Mouse (Mus musculus): ENCODE results near the gene Aspg. TPM values are rescaled to one million over a fixed set of nuclear protein-coding genes. Genes with fewer than 3 reads are reported as not detected.
A peak's percentile ranks its signal among the peaks of the same experiment; 100 is the strongest.

The Aspg gene
- 1 to 10 TPM; 1.9 to 4.7 TPM for total RNA-seq (2021)
- long read RNA-seq, experiment 1, partial matches to known transcripts, result 1 of 1 reads
- long read RNA-seq, experiment 1, other reads (novel, unspliced or antisense), result 0 of 1 reads
- long read RNA-seq, experiment 2, partial matches to known transcripts, result 1 of 4 reads
- long read RNA-seq, experiment 2, other reads (novel, unspliced or antisense), result 3 of 4 reads

- intact Hi-C loops (cut with DNase I), result no loop called here
- no peak for DNase-seq (ENCODE audit: low spot score in 2 of 2)
These were observed at the start of gene Aspg for GRCm38 (mm10) chr12:112106541-112106971. Aspg (plus strand) TSS chr12:112106679.

DNA sequence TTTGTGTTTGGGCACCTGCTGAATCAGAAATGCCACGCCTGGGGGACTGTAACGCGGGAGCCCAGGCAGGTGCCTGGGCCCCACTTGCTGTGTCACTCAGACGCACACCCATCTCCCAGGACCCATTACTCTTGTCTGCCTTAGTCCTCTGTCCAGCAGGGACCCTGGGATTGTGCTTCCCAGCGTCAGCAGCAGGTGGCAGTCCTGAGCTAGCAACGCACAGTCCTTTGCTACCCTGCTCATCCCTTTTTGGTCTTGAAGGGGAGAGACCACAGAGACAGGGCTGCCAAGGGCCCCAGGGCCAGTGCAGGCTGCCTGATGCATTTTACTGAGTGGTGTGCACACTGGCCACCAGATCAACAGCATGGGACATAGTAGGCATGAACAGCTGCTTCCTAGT, 28.8 kb upstream of the Aspg start:
- intact Hi-C loops (cut with DNase I), result no loop called here
- DNase-seq (ENCODE audit: low spot score in 2 of 2), result peak; percentile 39 to 70

GRCm38 (mm10) chr12:112079911-112080310, 26.6 kb upstream of the Aspg start:
- DNase-seq (ENCODE audit: low spot score in 2 of 2), result no peak
- intact Hi-C loops (cut with DNase I), result no loop called here

- DNase-seq (ENCODE audit: low spot score in 2 of 2), result no peak
- intact Hi-C loops (cut with DNase I), result no loop called here
These were observed 25.6 kb upstream of the Aspg start for GRCm38 (mm10) chr12:112080911-112081310.

DNA sequence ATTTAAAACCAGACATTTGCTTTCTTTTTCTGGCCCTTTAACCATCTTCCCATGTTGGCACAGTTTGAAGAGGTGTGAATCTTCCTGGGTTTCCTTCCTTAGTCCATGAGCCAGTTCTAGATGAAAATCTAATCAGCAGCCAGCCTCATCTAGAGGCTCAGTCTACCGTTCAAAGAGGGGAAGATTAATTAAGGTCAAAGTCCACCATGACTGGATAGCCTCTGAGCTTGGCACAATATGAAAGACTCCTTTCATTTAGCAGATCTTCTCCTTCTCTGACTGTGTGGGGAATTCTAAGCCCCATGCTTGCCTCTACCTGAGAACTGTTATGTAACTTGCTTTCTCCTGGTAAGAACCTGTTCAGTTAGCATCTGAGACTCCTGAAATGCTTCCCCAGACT, 24.2 kb upstream of the Aspg start:
- intact Hi-C loops (cut with DNase I), result no loop called here
- DNase-seq (ENCODE audit: low spot score in 2 of 2), result no peak

GRCm38 (mm10) chr12:112086250-112086649, 20.2 kb upstream of the Aspg start:
- intact Hi-C loops (cut with DNase I), result no loop called here
- DNase-seq (ENCODE audit: low spot score in 2 of 2), result no peak

DNA sequence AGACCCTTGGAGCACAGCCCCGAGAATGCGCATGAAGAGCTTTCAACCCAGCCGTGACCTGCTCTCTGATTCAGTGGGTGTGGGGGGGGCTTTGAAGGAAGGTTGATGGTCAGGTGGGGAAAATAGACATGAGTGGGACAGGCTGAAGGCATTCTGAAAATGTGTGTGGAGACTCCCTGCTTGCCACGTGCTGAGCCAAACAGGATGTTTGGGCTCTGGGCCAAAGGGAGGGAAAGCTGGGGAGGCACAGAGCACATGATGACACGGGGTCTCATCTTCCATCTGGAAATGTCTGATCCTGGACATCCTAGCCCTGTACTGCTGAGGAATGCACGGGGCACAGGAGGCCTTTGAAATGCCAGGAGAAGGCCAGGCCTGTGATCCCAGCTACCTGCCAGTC, 19.8 kb upstream of the Aspg start:
- intact Hi-C loops (cut with DNase I), result no loop called here
- DNase-seq (ENCODE audit: low spot score in 2 of 2), result no peak

- intact Hi-C loops (cut with DNase I), result no loop called here
These were observed 17.7 kb upstream of the Aspg start for GRCm38 (mm10) chr12:112088609-112089324.

GRCm38 (mm10) chr12:112091054-112091453, 15.4 kb upstream of the Aspg start:
- intact Hi-C loops (cut with DNase I), result loop anchor here (5.0 kb wide), 1 partner anchor 214 kb away; no protein-coding TSS in a partner anchor
- peak; percentile 82 to 89 for DNase-seq (ENCODE audit: low spot score in 2 of 2)

More at GRCm38 (mm10) chr12:112088609-112089324, 17.7 kb upstream of the Aspg start:
- no peak for DNase-seq (ENCODE audit: low spot score in 2 of 2)

GRCm38 (mm10) chr12:112094261-112094880, 12.1 kb upstream of the Aspg start:
- no peak for DNase-seq (ENCODE audit: low spot score in 2 of 2)
- intact Hi-C loops (cut with DNase I), result loop anchor here (5.0 kb wide), 1 partner anchor 217 kb away; no protein-coding TSS in a partner anchor

- DNase-seq (ENCODE audit: low spot score in 2 of 2), result peak; percentile 52 to 71
These were observed 10.3 kb upstream of the Aspg start for GRCm38 (mm10) chr12:112096051-112096732.

DNA sequence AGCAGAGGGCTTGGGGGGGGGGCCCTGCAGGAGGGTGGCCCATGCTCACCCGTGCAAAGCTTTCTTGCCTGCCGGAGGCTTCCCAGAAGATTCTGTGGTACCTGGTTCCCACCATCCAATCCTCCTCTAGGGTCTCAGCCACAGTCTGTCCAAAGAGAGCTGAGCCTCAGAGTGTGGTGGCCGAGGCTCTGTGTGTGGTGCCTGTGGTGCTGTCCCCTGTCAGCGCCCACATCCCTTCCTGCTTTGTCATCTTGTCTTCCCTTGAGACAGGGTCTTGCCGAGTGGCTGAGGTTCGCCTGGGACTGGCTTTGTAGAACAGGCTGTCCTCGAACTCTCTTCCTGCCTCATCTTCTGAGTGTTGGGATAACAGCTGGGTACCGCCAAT, 9.8 kb upstream of the Aspg start:
- intact Hi-C loops (cut with DNase I), result no loop called here
- no peak for DNase-seq (ENCODE audit: low spot score in 2 of 2)

More at GRCm38 (mm10) chr12:112096051-112096732, 10.3 kb upstream of the Aspg start:
- intact Hi-C loops (cut with DNase I), result no loop called here

GRCm38 (mm10) chr12:112100106-112100505, 6.4 kb upstream of the Aspg start:
- no peak for DNase-seq (ENCODE audit: low spot score in 2 of 2)
- intact Hi-C loops (cut with DNase I), result no loop called here

DNA sequence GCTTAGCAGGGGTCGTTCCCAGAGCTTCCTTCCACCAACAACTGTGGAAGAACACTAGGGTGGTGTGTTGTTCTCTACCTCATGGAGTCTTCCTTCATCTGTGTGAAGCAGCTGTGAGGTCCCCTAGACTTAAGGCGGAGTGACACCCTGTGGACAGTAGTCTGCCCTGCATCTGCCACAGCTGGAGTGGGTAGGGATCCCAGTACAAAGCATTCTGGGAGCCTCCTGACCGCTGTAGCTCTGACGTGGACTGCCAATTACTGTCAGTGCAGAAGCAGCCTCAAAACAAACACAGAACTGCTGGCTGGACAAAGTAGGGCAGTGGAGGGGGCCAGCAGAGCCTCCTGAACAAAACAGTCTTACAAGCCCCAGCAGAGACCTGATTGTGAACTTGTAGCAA, 5.4 kb upstream of the Aspg start:
- intact Hi-C loops (cut with DNase I), result no loop called here
- DNase-seq (ENCODE audit: low spot score in 2 of 2), result peak in 1 of 2 experiments; percentile 49

GRCm38 (mm10) chr12:112103179-112103578, 3.3 kb upstream of the Aspg start:
- intact Hi-C loops (cut with DNase I), result no loop called here
- DNase-seq (ENCODE audit: low spot score in 2 of 2), result no peak

DNA sequence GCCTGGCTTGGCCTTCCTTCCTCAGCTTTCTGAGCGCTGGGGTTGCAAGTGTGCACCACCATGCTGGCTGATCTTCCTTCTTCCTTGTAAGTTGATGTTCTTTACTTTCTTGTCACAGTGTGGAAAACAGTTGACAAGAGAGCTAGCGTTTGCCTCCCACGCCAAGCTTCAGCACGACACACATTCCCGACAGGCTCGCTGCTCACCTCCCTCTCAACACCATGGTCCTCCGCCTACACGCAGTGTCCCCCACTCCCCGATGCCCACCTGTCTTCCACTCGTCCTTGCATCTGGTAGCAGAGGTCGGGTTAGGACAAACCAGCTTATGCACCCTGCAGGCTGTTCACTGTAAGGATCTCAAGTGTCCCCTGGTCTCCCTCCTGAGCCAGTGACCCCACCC, 1.6 kb upstream of the Aspg start:
- DNase-seq (ENCODE audit: low spot score in 2 of 2), result no peak
- intact Hi-C loops (cut with DNase I), result no loop called here

- intact Hi-C loops (cut with DNase I), result no loop called here
- no peak for DNase-seq (ENCODE audit: low spot score in 2 of 2)
These were observed 1.2 kb downstream of the Aspg start for GRCm38 (mm10) chr12:112107685-112108084.

DNA sequence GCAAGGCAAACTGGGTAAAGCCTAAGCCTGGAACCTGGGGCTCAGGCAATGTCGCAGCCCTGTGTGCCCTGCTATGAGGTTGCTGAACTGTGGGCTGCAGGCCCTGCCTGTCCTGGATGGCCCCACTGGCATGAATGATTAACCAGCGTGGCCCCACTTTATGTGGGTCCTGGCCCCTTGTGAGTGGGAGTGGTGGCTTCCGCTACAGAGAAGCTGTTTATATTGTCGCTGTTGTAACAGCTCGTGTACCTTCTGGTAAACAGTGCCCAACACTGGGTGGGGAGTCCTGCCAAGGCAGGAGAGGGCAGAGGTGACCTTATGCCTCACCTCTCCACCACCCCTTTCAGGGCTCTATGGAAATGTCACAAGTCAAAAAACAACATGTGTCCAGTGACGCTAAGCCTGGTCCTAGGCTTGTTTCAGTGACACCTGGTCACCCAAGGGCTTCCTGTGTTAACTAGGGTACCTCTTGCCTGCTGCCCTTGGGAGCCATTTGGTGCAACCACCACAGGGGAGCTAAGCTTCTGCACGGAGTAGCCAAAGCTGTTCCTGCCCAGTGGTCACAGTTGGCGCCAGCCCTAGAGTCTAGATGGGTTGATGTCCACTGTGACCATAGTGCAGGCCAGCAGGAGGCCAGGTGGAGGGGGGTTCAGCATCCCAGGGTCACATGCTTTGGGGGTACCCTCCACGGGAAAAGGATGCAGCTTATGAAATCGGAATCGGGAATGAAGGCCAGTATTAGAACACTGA, 2.4 kb downstream of the Aspg start:
- intact Hi-C loops (cut with DNase I), result no loop called here

GRCm38 (mm10) chr12:112109701-112110100, 3.2 kb downstream of the Aspg start:
- no peak for DNase-seq (ENCODE audit: low spot score in 2 of 2)
- intact Hi-C loops (cut with DNase I), result loop anchor here (10.0 kb wide), 1 partner anchor 435 kb away; no protein-coding TSS in a partner anchor

More for the DNA sequence above, 2.4 kb downstream of the Aspg start:
- DNase-seq (ENCODE audit: low spot score in 2 of 2), result no peak

Data from left cerebral cortex, postnatal 14 days (tissue).